Mouse (Mus musculus) kidney, embryonic 14.5 days (tissue): Measurements from ENCODE around the gene Slc45a3. TPM values are rescaled to one million over a fixed set of nuclear protein-coding genes. Genes with fewer than 3 reads are reported as not detected.
A peak's percentile ranks its signal among the peaks of the same experiment; 100 is the strongest.

Experiments
- ATAC-seq: fragments of 200-750 bp; cut with Nextera tagmentation; 2 replicates; pipeline ENCODE4 v1.8.0; 2017; ENCODE audit warnings: moderate number of reproducible peaks, mild to moderate bottlenecking, moderate TSS enrichment, moderate library complexity; ENCODE audit not compliant: low FRiP score, low TSS enrichment
- H3K27ac ChIP-seq: fragments of 300-500 bp; sonication (generic); 2 replicates; pipeline ENCODE4 v1.5.1; 2014; ENCODE audit warnings: low read depth, mild to moderate bottlenecking, low read length, moderate library complexity, mixed read lengths
- H3K27me3 ChIP-seq: fragments of 300-500 bp; sonication (generic); 2 replicates; pipeline ENCODE4 v1.6.1; 2014; ENCODE audit warnings: mild to moderate bottlenecking, low read length; ENCODE audit not compliant: control insufficient read depth, insufficient read depth
- H3K36me3 ChIP-seq: fragments of 300-500 bp; sonication (generic); 2 replicates; pipeline ENCODE4 v1.6.1; 2014; ENCODE audit warnings: low read length, mixed read lengths; ENCODE audit not compliant: control insufficient read depth, insufficient read depth
- H3K4me1 ChIP-seq: fragments of 300-500 bp; sonication (generic); 2 replicates; pipeline ENCODE4 v1.6.1; 2014; ENCODE audit warnings: low read length, mixed read lengths; ENCODE audit not compliant: control insufficient read depth, insufficient read depth
- H3K4me2 ChIP-seq: fragments of 300-500 bp; sonication (generic); replicated peaks from 2 replicates; pipeline ENCODE4 v1.6.1; 2014; ENCODE audit warnings: low read depth, mild to moderate bottlenecking, low read length
- H3K4me3 ChIP-seq: fragments of 300-500 bp; sonication (generic); 2 replicates; pipeline ENCODE4 v1.5.1; 2014; ENCODE audit warnings: mild to moderate bottlenecking, low read length
- H3K9ac ChIP-seq: fragments of 300-500 bp; sonication (generic); 2 replicates; pipeline ENCODE4 v1.6.1; 2014; ENCODE audit warnings: low read depth, mild to moderate bottlenecking, low read length, moderate library complexity
- H3K9me3 ChIP-seq: fragments of 300-500 bp; sonication (generic); 2 replicates; pipeline ENCODE4 v1.6.1; 2016; ENCODE audit warnings: low read length; ENCODE audit not compliant: control insufficient read depth
- WGBS: fragments of 180-500 bp; shearing (Covaris S2); extraction: QIAGEN DNeasy Blood & Tissue Kit; methylation state at CpG from one replicate; pipeline ENCODE4 v1.1.7; 2014; 5-methylcytosine and 5-hydroxymethylcytosine counted together
- polyA plus RNA-seq: library from polyadenylated mRNA; unstranded; fragments of >200 nt; fragmentation: Nextera tagmentation; extraction: Ambion mirVana; gene quantifications from 2 replicates; pipeline ENCODE4 v1.2.1, GENCODE M21; 2014

Slc45a3 gene
- polyA plus RNA-seq, 1 experiment from 2014 or later, result 7.3 TPM

GRCm38 (mm10) chr1:132003111-132003510 is 40.3 kb downstream of the Slc45a3 start:
- WGBS, result 67% methylated on average over 2 of the region's 2 CpGs

GRCm38 (mm10) chr1:132003817-132004216 is 41.0 kb downstream of the Slc45a3 start:
- no peak for ATAC-seq
- 59% methylated on average over 1 of the region's 1 CpGs for WGBS
- Histone ChIP-seq H3K9me3 (no peaks in the 10 kb centered on the region), H3K9ac (no peak overlapping the region), H3K27me3 (no peaks in the 10 kb centered on the region), H3K27ac (no peak overlapping the region), H3K36me3 (no peaks in the 10 kb centered on the region), H3K4me3 (no peak overlapping the region), H3K4me1 (peaks cover 2% of the 10 kb centered on the region), H3K4me2 (no peak overlapping the region)

More at GRCm38 (mm10) chr1:132003111-132003510, 40.3 kb downstream of the Slc45a3 start:
- ATAC-seq, result no peak
- H3K27me3 ChIP-seq, result no peaks in the 10 kb centered on the region
- H3K4me3 ChIP-seq, result no peak overlapping the region
- H3K9ac ChIP-seq, result no peak overlapping the region
- no peaks in the 10 kb centered on the region for H3K4me1 ChIP-seq
- no peaks in the 10 kb centered on the region; the same call in 1 of the 2 replicates for H3K9me3 ChIP-seq
- no peak overlapping the region for H3K4me2 ChIP-seq
- H3K27ac ChIP-seq, result no peak overlapping the region
- H3K36me3 ChIP-seq, result no peaks in the 10 kb centered on the region

- 87% methylated on average over 6 of the region's 6 CpGs for WGBS
- no peak for ATAC-seq
- Histone ChIP-seq H3K27me3 (no peaks in the 10 kb centered on the region), H3K9me3 (no peaks in the 10 kb centered on the region), H3K36me3 (no peaks in the 10 kb centered on the region), H3K4me3 (no peak overlapping the region), H3K9ac (no peak overlapping the region), H3K4me1 (peaks cover 8% of the 10 kb centered on the region), H3K4me2 (no peak overlapping the region), H3K27ac (no peak overlapping the region)
Observed at GRCm38 (mm10) chr1:132004574-132005180, 41.9 kb downstream of the Slc45a3 start.

- 82% methylated on average over 1 of the region's 1 CpGs for WGBS
- peaks cover 12% of the 10 kb centered on the region for H3K4me1 ChIP-seq
- no peaks in the 10 kb centered on the region for H3K9me3 ChIP-seq
- H3K36me3 ChIP-seq, result no peaks in the 10 kb centered on the region
- no peak overlapping the region for H3K4me2 ChIP-seq
- ATAC-seq, result no peak
- H3K27ac ChIP-seq, result no peak overlapping the region
- no peaks in the 10 kb centered on the region for H3K27me3 ChIP-seq
- no peak overlapping the region for H3K4me3 ChIP-seq
- H3K9ac ChIP-seq, result no peak overlapping the region
Observed at GRCm38 (mm10) chr1:132005466-132005865, 42.7 kb downstream of the Slc45a3 start.

- Histone ChIP-seq H3K27me3 (no peaks in the 10 kb centered on the region), H3K4me1 (peaks cover 12% of the 10 kb centered on the region), H3K9me3 (no peaks in the 10 kb centered on the region), H3K27ac (no peak overlapping the region), H3K4me3 (no peak overlapping the region), H3K4me2 (no peak overlapping the region), H3K9ac (no peak overlapping the region), H3K36me3 (no peaks in the 10 kb centered on the region)
- no peak for ATAC-seq
- 86% methylated on average over 3 of the region's 3 CpGs for WGBS
Observed at GRCm38 (mm10) chr1:132006046-132006445, 43.3 kb downstream of the Slc45a3 start.

GRCm38 (mm10) chr1:132006721-132007120 is 44.0 kb downstream of the Slc45a3 start:
- H3K36me3 ChIP-seq, result no peaks in the 10 kb centered on the region
- WGBS, result 22% methylated on average over 5 of the region's 5 CpGs
- H3K4me1 ChIP-seq, result peaks cover 12% of the 10 kb centered on the region
- peak overlapping the region; percentile 96; the same call in 1 of the 2 replicates for H3K9ac ChIP-seq
- peak overlapping the region; percentile 99; the same call in 1 of the 2 replicates for H3K27ac ChIP-seq
- H3K27me3 ChIP-seq, result no peaks in the 10 kb centered on the region
- peak overlapping the region; percentile 56 for H3K4me2 ChIP-seq
- no peaks in the 10 kb centered on the region for H3K9me3 ChIP-seq
- H3K4me3 ChIP-seq, result peak overlapping the region; percentile 84
- no peak for ATAC-seq

- WGBS, result 0% methylated on average over 47 of the region's 61 CpGs
- peaks cover 12% of the 10 kb centered on the region for H3K4me1 ChIP-seq
- H3K36me3 ChIP-seq, result no peaks in the 10 kb centered on the region
- ATAC-seq, result peak; percentile 93
- H3K9me3 ChIP-seq, result no peaks in the 10 kb centered on the region
- peak within 1 kb of the TSS; percentile 99 for H3K27ac ChIP-seq
- H3K9ac ChIP-seq, result peak within 1 kb of the TSS; percentile 96
- peak within 1 kb of the TSS; percentile 84 for H3K4me3 ChIP-seq
- H3K4me2 ChIP-seq, result peak within 1 kb of the TSS; percentile 71
- H3K27me3 ChIP-seq, result no peaks in the 10 kb centered on the region
Observed at GRCm38 (mm10) chr1:132007282-132007815, 44.6 kb downstream of the Slc45a3 start, which contains the start of gene Elk4. TSS of gene Elk4 (plus strand) at chr1:132007607.

GRCm38 (mm10) chr1:132007828-132008827 is 45.4 kb downstream of the Slc45a3 start:
- H3K9ac ChIP-seq, result peak overlapping the region; percentile 96
- peak overlapping the region; percentile 84 for H3K4me3 ChIP-seq
- peak overlapping the region; percentile 71 for H3K4me2 ChIP-seq
- H3K9me3 ChIP-seq, result no peaks in the 10 kb centered on the region
- no peaks in the 10 kb centered on the region for H3K27me3 ChIP-seq
- no peaks in the 10 kb centered on the region for H3K36me3 ChIP-seq
- peak overlapping the region; percentile 99 for H3K27ac ChIP-seq
- under 1% methylated on average over 68 of the region's 72 CpGs for WGBS
- peaks cover 12% of the 10 kb centered on the region for H3K4me1 ChIP-seq
- ATAC-seq, result peak; percentile 91
